ENCODE assay signal across 19 mouse cellular contexts in genomic region chr11:93969799-93970198, GRCm38 (mm10). TPM values are rescaled to one million over a fixed set of nuclear protein-coding genes. Genes with fewer than 3 reads are reported as not detected.
DNase-seq lines count a peak whose midpoint lies in the region; TF ChIP-seq lines count a peak whose summit lies in the region.
"Had no signal": no experiment of that assay in that cellular context is flagged by ENCODE, and none has a peak within 500 bp of the region (broad histone marks: within the 10 kb centered on the region; RNA-seq: fewer than 3 reads in every experiment).

No protein-coding gene starts in this region.

- TF ChIP-seq POLR2A in CH12.LX (IDR thresholded peaks at IDR 0.05; ENCODE audit: low read depth, low read length): no peak

- dilution Hi-C loops in CH12.LX (cut with MboI; ENCODE audit: extremely low pct_ligation_motif_present, extremely low pct_unique_long_range_greater_than_20kb, low sequenced_read_pairs): no loop called here

- intact Hi-C loops in gastrocnemius, adult 2 months (cut with DNase I): loop anchor here (2.0 to 5.0 kb wide), 2 partner anchors 17 to 103 kb away; no protein-coding TSS in a partner anchor
- intact Hi-C loops in gastrocnemius, postnatal 36 days (cut with DNase I): loop anchor here (1.0 to 2.0 kb wide), 2 partner anchors 26 to 117 kb away; no protein-coding TSS in a partner anchor
- intact Hi-C loops in left cerebral cortex, postnatal 14 days (cut with DNase I): loop anchor here (2.0 to 10.0 kb wide), 3 partner anchors 25 to 255 kb away; no protein-coding TSS in a partner anchor

- TF ChIP-seq CTCF in gastrocnemius, adult 2 months (IDR thresholded peaks at IDR 0.05): no peak
- no peak for TF ChIP-seq CTCF in CH12.LX (conservative IDR thresholded peaks at IDR 0.05 in 1 of 2, IDR thresholded peaks at IDR 0.05 in 1 of 2; ENCODE audit: low read depth in 2 of 2, low read length in 2 of 2)

- H3K36me3 ChIP-seq in CH12.LX (replicated peaks in 1 of 2; ENCODE audit: control insufficient read depth in 1 of 2, insufficient read depth in 1 of 2, low read length in 1 of 2): peaks cover 12 to 14% of the 10 kb centered on the region in 2 experiments

- no peak overlapping the region for H3K4me3 ChIP-seq in gastrocnemius, adult 2 months
- no peak overlapping the region for H3K4me3 ChIP-seq in CH12.LX (replicated peaks in 1 of 3; ENCODE audit: low read depth in 2 of 3, low read length in 2 of 3, poor library complexity in 1 of 3)
- H3K4me3 ChIP-seq: embryonic facial prominence, embryonic 10.5 days; embryonic facial prominence, embryonic 12.5 days; forebrain, embryonic 13.5 days; forebrain, embryonic 15.5 days had no signal

- peaks cover 32% of the 10 kb centered on the region for H3K79me2 ChIP-seq in CH12.LX (replicated peaks; ENCODE audit: control insufficient read depth, extremely low read depth, insufficient read depth, poor library complexity, severe bottlenecking)

- no peak for DNase-seq in gastrocnemius, adult 2 months
- DNase-seq in gastrocnemius, postnatal 36 days: no peak
- DNase-seq in CH12.LX (ENCODE audit: extremely low read depth): no peak
- peak; percentile 69 for DNase-seq in R1 (ENCODE audit: low read depth, low spot score)
- DNase-seq in left cerebral cortex, postnatal 14 days (ENCODE audit: low spot score in 2 of 2): no peak
- DNase-seq in spleen, postnatal 36 days (ENCODE audit: low spot score in 2 of 2): no peak
- DNase-seq: adrenal gland, adult 8-10 months; adrenal gland, postnatal 14 days; adrenal gland, postnatal 36 days; B cell, adult 2 months; cerebellum, postnatal 10 days; cerebellum, postnatal 25 days; forebrain, postnatal 0 days had no signal

- H3K4me2 ChIP-seq in CH12.LX (ENCODE audit: insufficient read depth, low read depth, poor library complexity, severe bottlenecking): no peak overlapping the region
- H3K4me2 ChIP-seq: embryonic facial prominence, embryonic 12.5 days; forebrain, embryonic 15.5 days had no signal

- H3K9ac ChIP-seq in CH12.LX (ENCODE audit: insufficient read depth, low read depth): no peak overlapping the region
- H3K9ac ChIP-seq: embryonic facial prominence, embryonic 12.5 days; forebrain, embryonic 15.5 days; forebrain, postnatal 0 days had no signal

- H3K27me3 ChIP-seq in CH12.LX (replicated peaks): no peaks in the 10 kb centered on the region
- H3K27me3 ChIP-seq: embryonic facial prominence, embryonic 12.5 days; forebrain, embryonic 13.5 days; forebrain, embryonic 15.5 days; Patski had no signal

- in situ Hi-C loops in CH12.LX (cut with MboI; ENCODE audit: low pct_ligation_motif_present, low pct_unique_long_range_greater_than_20kb, low sequenced_read_pairs): loop anchor here (10.0 to 25.0 kb wide), 2 partner anchors 105 to 293 kb away; no protein-coding TSS in a partner anchor

- H3K4me1 ChIP-seq in CH12.LX (ENCODE audit: control insufficient read depth in 1 of 2, insufficient read depth in 2 of 2): peaks cover 5 to 30% of the 10 kb centered on the region in 2 experiments

- no peak for TF ChIP-seq EP300 in CH12.LX (IDR thresholded peaks at IDR 0.05; ENCODE audit: low read length)

- H3K9me3 ChIP-seq in CH12.LX (replicated peaks; ENCODE audit: low read length): no peaks in the 10 kb centered on the region
- H3K9me3 ChIP-seq: embryonic facial prominence, embryonic 10.5 days; embryonic facial prominence, embryonic 12.5 days; forebrain, embryonic 13.5 days; forebrain, embryonic 15.5 days; G1E had no signal

- H3K27ac ChIP-seq in gastrocnemius, adult 2 months: peak overlapping the region; percentile 91
- H3K27ac ChIP-seq in CH12.LX (ENCODE audit: insufficient read depth, low read depth): no peak overlapping the region
- H3K27ac ChIP-seq: embryonic facial prominence, embryonic 10.5 days; embryonic facial prominence, embryonic 12.5 days; forebrain, embryonic 13.5 days; forebrain, embryonic 15.5 days had no signal

- TF ChIP-seq RAD21 in CH12.LX (IDR thresholded peaks at IDR 0.05; ENCODE audit: low read depth, low read length): no peak

TF ChIP-seq in CH12.LX, 34 proteins besides CTCF, POLR2A, EP300 and RAD21:
- no peak for TF ChIP-seq TCF12 (IDR thresholded peaks at IDR 0.05; ENCODE audit: low read depth, low read length)
- TF ChIP-seq MAFK (IDR thresholded peaks at IDR 0.05; ENCODE audit: insufficient replicate concordance, low read length): 0 out of 2 replicates have a peak, but pooled peaks have one; percentile 19
TF ChIP-seq in CH12.LX: peak in this region for 1.

RNA-seq across cellular contexts. Expression of gene Nme1, which starts 1.5 kb away (rescaled TPM):
- total RNA-seq in gastrocnemius, adult 2 months (2021): 10 to 100 TPM; 13.0 to 22.7 TPM
- 10 to 100 TPM; 12.2 to 13.1 TPM for total RNA-seq in gastrocnemius, postnatal 36 days (2021)
- total RNA-seq in CH12.LX (2012; rRNA removed) (187 and 253 TPM in 2 replicates), CH12.LX (2014; rRNA removed) (443 and 488 TPM in 2 replicates)
- 129 and 170 TPM in 2 replicates for polyA plus RNA-seq in CH12.LX (2012; ENCODE audit: insufficient read length, low read depth)
- total RNA-seq in left cerebral cortex, postnatal 14 days (2021): 100 to 1,000 TPM; 104 to 109 TPM

RNA-seq across cellular contexts. Expression of gene Gm20390, which starts 1.7 kb away (rescaled TPM):
- 10 to 100 TPM in 1 of 2 experiments, 1 to 10 TPM in 1; 2.8 to 13.0 TPM for total RNA-seq in gastrocnemius, adult 2 months (2021)
- 10 to 100 TPM in 1 of 2 experiments, 1 to 10 TPM in 1; 9.9 to 14.6 TPM for total RNA-seq in gastrocnemius, postnatal 36 days (2021)
- total RNA-seq in CH12.LX (2012; rRNA removed) (717 and 896 TPM in 2 replicates), CH12.LX (2014; rRNA removed) (136 and 137 TPM in 2 replicates)
- 691 and 791 TPM in 2 replicates for polyA plus RNA-seq in CH12.LX (2012; ENCODE audit: insufficient read length, low read depth)
- 100 to 1,000 TPM; 131 to 161 TPM for total RNA-seq in left cerebral cortex, postnatal 14 days (2021)

RNA-seq across cellular contexts. Expression of gene Nme2, which starts 13.7 kb away (rescaled TPM):
- 100 to 1,000 TPM; 611 to 700 TPM for total RNA-seq in gastrocnemius, adult 2 months (2021)
- total RNA-seq in gastrocnemius, postnatal 36 days (2021): 100 to 1,000 TPM; 546 to 563 TPM
- 1,722 and 2,105 TPM in 2 replicates for total RNA-seq in CH12.LX (2012; rRNA removed)
- total RNA-seq in CH12.LX (2014; rRNA removed): 1,555 and 1,586 TPM in 2 replicates
- 945 and 1,140 TPM in 2 replicates for polyA plus RNA-seq in CH12.LX (2012; ENCODE audit: insufficient read length, low read depth)
- total RNA-seq in left cerebral cortex, postnatal 14 days (2021): 100 to 1,000 TPM in 1 of 2 experiments, 10 to 100 TPM in 1; 93.0 to 113 TPM

RNA-seq across cellular contexts. Expression of gene Spag9, which starts 26.1 kb away (rescaled TPM):
- total RNA-seq in gastrocnemius, adult 2 months (2021): 100 to 1,000 TPM; 154 to 161 TPM
- 100 to 1,000 TPM; 118 to 141 TPM for total RNA-seq in gastrocnemius, postnatal 36 days (2021)
- total RNA-seq in CH12.LX (2012; rRNA removed) (21.0 TPM in 2 replicates), CH12.LX (2014; rRNA removed) (22.5 and 22.6 TPM in 2 replicates)
- 30.7 and 32.1 TPM in 2 replicates for polyA plus RNA-seq in CH12.LX (2012; ENCODE audit: insufficient read length, low read depth)
- 100 to 1,000 TPM; 257 to 273 TPM for total RNA-seq in left cerebral cortex, postnatal 14 days (2021)

Comparison
In these comparisons a context has a peak if more than half of its experiments do, and no peak if none do; other contexts are left out.
1. RNA of gene Nme1, which starts 1.5 kb away (total RNA-seq): 187 to 488 TPM in CH12.LX and 104 to 109 TPM in left cerebral cortex, postnatal 14 days; 13.0 to 22.7 TPM in gastrocnemius, adult 2 months and 12.2 to 13.1 TPM in gastrocnemius, postnatal 36 days; every median in the first group is over 4 times any median in the second.
2. RNA of gene Gm20390, which starts 1.7 kb away (total RNA-seq): 136 to 896 TPM in CH12.LX and 131 to 161 TPM in left cerebral cortex, postnatal 14 days; 9.9 to 14.6 TPM in gastrocnemius, postnatal 36 days and 2.8 to 13.0 TPM in gastrocnemius, adult 2 months; every median in the first group is over 4 times any median in the second.
3. RNA of gene Nme2, which starts 13.7 kb away (total RNA-seq): 1,555 to 2,105 TPM in CH12.LX, 611 to 700 TPM in gastrocnemius, adult 2 months and 546 to 563 TPM in gastrocnemius, postnatal 36 days; 93.0 to 113 TPM in left cerebral cortex, postnatal 14 days; every median in the first group is over 4 times any median in the second.